Mouse (Mus musculus): ENCODE data around the gene Col5a1.

- TF ChIP-seq POLR2A (IDR thresholded peaks at IDR 0.05; ENCODE audit: low read depth, low read length), result no peak
- TF ChIP-seq CTCF (IDR thresholded peaks at IDR 0.05; ENCODE audit: extremely low read depth, insufficient read depth, insufficient read length, insufficient replicate concordance), result no peak
Measured at GRCm38 (mm10) chr2:27993416-27993815, 107.2 kb downstream of the Col5a1 start.

Measured in spleen, adult 2 months (tissue).